Mouse (Mus musculus): Measurements from ENCODE around the gene Klrb1b. TPM values are rescaled to one million over a fixed set of nuclear protein-coding genes. Genes with fewer than 3 reads are reported as not detected.

Klrb1b gene
- polyA plus RNA-seq, 1 experiment, result 0.85 TPM

- TF ChIP-seq POLR2A (IDR thresholded peaks at IDR 0.05; ENCODE audit: control insufficient read depth, extremely low read depth, insufficient read depth, low read length, poor library complexity) (no peak), CTCF (IDR thresholded peaks at IDR 0.05; ENCODE audit: borderline replicate concordance, control insufficient read depth, extremely low read depth, insufficient read depth, low read length, poor library complexity) (no peak)
- Histone ChIP-seq H3K4me3 (ENCODE audit: control insufficient read depth, insufficient read depth, low read length) (0 out of 2 replicates have a peak overlapping the region, but pooled peaks have one; percentile 80), H3K4me1 (replicated peaks; ENCODE audit: control insufficient read depth, insufficient read depth, low read length) (peaks cover 17% of the 10 kb centered on the region), H3K27ac (ENCODE audit: control insufficient read depth, insufficient read depth, low read length) (no peak overlapping the region), H3K36me3 (ENCODE audit: control insufficient read depth, insufficient read depth, low read length) (no peaks in the 10 kb centered on the region), H3K27me3 (ENCODE audit: control insufficient read depth, insufficient read depth, low read length) (no peaks in the 10 kb centered on the region)
- 8% methylated on average over 5 of the region's 5 CpGs for WGBS
- DNase-seq, result no peak
Measured at GRCm38 (mm10) chr6:128764598-128764997, 61.5 kb downstream of the Klrb1b start.

GRCm38 (mm10) chr6:128763736-128764523, 62.2 kb downstream of the Klrb1b start:
- Histone ChIP-seq H3K27ac (ENCODE audit: control insufficient read depth, insufficient read depth, low read length) (peak overlapping the region; percentile 55), H3K36me3 (ENCODE audit: control insufficient read depth, insufficient read depth, low read length) (no peaks in the 10 kb centered on the region), H3K27me3 (ENCODE audit: control insufficient read depth, insufficient read depth, low read length) (no peaks in the 10 kb centered on the region), H3K4me3 (ENCODE audit: control insufficient read depth, insufficient read depth, low read length) (peak overlapping the region; percentile 80), H3K4me1 (replicated peaks; ENCODE audit: control insufficient read depth, insufficient read depth, low read length) (peaks cover 16% of the 10 kb centered on the region)
- TF ChIP-seq CTCF (IDR thresholded peaks at IDR 0.05; ENCODE audit: borderline replicate concordance, control insufficient read depth, extremely low read depth, insufficient read depth, low read length, poor library complexity) (peak; percentile 32; the same call in 1 of the 2 replicates), POLR2A (IDR thresholded peaks at IDR 0.05; ENCODE audit: control insufficient read depth, extremely low read depth, insufficient read depth, low read length, poor library complexity) (no peak)
- peak; percentile 92 for DNase-seq
- 3% methylated on average over 30 of the region's 30 CpGs for WGBS

Other genes with a start within 250 kb of the Klrb1b start
- 0.31 and 0.73 TPM in 2 replicates for gene A2ml1, start 244.7 kb downstream of the Klrb1b start, polyA plus RNA-seq (2012; rRNA removed)
- 0.52 and 0.67 TPM in 2 replicates for gene Klrb1a, start 202.8 kb downstream of the Klrb1b start, polyA plus RNA-seq (2012; rRNA removed)
- gene Clec2h, start 163.9 kb downstream of the Klrb1b start, polyA plus RNA-seq (2012; rRNA removed), result not detected in 2 replicates
- not detected in 2 replicates for gene Klrb1, start 103.3 kb downstream of the Klrb1b start, polyA plus RNA-seq (2012; rRNA removed)
- gene Klrb1c, start 37.1 kb downstream of the Klrb1b start, polyA plus RNA-seq (2012; rRNA removed), result 0.96 and 2.6 TPM in 2 replicates
- 0.59 TPM in 1 of 2 replicates, not detected in the other for gene Gm44511, start within 50 bp of the Klrb1b start, polyA plus RNA-seq (2012; rRNA removed)
- 9.6 and 12.1 TPM in 2 replicates for gene Clec2i, start 61.3 kb upstream of the Klrb1b start, polyA plus RNA-seq (2012; rRNA removed)
- 17.8 and 18.6 TPM in 2 replicates for gene BC035044, start 64.8 kb upstream of the Klrb1b start, polyA plus RNA-seq (2012; rRNA removed)
- 0.13 and 0.35 TPM in 2 replicates for gene Clec2g, start 108.0 kb upstream of the Klrb1b start, polyA plus RNA-seq (2012; rRNA removed)
- gene Klrb1f, start 219.6 kb upstream of the Klrb1b start, polyA plus RNA-seq (2012; rRNA removed), result 0.64 and 1.0 TPM in 2 replicates

Data from thymus, adult 2 months (tissue).